Mouse (Mus musculus) adrenal gland, adult 18-20 months (tissue): ENCODE data around the gene Hsd17b13. TPM values are rescaled to one million over a fixed set of nuclear protein-coding genes. Genes with fewer than 3 reads are reported as not detected.

Source experiments
- DNase-seq, 2 experiments: peaks; one replicate each; pipeline ENCODE4 v3.0.0; 2021 to 2022; ENCODE audit warnings: low spot score in 2 of 2
- total RNA-seq, 2 experiments: library from RNA; stranded (reverse); gene quantifications; 1 replicate in 1 of 2; 2 replicates in 1 of 2; pipeline ENCODE4 v1.2.3; 2021

Hsd17b13 gene
- total RNA-seq, 2 experiments from 2014 or later, result not detected

- DNase-seq, result no peak
Measured at GRCm38 (mm10) chr5:103926398-103926797, 50.8 kb downstream of the Hsd17b13 start.

DNA sequence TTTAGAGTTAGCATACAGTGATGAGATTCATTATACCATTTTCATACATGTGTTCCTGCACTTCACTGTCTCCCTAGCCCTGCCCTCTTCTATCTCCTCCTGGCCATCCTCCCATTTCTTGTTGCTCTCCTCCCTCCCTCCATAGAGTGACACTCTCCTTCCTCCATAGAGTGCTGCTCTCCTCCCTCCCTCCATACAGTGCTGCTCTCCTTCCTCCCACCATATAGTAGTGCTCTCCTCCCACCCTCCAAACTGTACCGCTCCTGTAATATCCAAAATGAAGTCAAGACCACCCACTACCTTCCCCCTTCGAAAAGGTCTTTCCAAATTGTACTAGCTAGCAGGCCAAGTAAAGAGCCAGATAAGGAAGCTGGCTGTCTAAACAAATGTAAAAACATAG lies 53.5 kb downstream of the Hsd17b13 start:
- no peak for DNase-seq

- DNase-seq, result no peak
Measured at GRCm38 (mm10) chr5:103923101-103923500, 54.1 kb downstream of the Hsd17b13 start.

DNA sequence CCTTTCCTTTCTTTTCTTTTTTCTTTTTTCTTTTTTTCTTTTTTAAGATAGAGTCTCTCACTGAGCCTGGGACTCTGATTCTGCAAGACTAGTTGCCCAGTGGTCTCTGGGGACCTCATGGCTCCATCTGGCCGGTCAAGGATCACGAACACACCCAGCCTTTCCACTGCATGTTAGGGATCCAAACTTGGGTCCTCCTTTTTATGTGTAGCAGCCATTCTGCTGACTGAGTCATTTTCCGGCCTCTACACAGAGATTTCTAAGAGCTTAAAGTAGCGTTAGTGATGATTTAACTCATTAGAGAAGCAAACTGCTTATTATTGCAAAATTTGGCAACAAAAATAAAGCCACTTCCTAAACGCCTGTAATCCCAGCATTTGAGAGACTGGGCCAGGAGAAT lies 54.8 kb downstream of the Hsd17b13 start:
- no peak for DNase-seq

DNA sequence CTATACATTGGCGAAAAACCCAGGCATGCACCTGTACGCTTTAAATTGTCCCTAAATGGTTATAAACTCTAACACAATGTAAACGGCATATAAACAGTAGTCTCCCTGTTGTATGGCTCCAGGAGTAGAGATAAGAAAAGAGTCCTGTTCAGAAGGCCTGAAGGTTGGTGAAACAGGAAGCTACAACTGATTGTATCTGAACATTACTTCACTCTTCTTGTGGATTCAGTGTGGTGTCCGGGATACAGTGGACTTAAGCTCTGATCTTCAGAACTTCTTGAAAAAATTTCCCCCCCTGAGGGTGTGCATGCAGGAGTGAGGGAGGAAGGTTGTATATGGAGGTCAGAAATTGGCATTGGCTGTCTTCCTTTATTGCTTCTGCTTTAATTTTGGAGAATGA lies 57.7 kb downstream of the Hsd17b13 start:
- DNase-seq, result no peak

DNA sequence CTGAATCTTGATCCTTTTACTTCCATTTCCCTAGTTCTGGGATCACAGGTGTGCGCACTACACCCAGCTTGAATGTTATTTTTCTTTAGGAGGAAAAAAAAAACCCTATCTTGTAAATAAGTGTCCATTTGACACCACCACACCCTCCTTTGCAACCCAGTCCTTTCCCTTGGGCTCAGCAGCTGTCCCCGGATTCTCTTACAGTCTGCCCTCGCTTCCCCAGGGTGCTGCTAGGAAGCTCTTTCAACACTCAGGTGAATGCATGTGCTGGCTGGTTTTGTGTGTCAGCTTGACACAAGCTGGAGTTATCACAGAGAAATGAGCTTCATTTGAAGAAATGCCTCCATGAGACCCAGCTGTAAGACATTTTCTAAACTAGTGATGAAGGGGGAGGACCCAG lies 59.0 kb downstream of the Hsd17b13 start:
- DNase-seq, result no peak

- no peak for DNase-seq
Measured at GRCm38 (mm10) chr5:103917357-103917895, 59.8 kb downstream of the Hsd17b13 start.

DNA sequence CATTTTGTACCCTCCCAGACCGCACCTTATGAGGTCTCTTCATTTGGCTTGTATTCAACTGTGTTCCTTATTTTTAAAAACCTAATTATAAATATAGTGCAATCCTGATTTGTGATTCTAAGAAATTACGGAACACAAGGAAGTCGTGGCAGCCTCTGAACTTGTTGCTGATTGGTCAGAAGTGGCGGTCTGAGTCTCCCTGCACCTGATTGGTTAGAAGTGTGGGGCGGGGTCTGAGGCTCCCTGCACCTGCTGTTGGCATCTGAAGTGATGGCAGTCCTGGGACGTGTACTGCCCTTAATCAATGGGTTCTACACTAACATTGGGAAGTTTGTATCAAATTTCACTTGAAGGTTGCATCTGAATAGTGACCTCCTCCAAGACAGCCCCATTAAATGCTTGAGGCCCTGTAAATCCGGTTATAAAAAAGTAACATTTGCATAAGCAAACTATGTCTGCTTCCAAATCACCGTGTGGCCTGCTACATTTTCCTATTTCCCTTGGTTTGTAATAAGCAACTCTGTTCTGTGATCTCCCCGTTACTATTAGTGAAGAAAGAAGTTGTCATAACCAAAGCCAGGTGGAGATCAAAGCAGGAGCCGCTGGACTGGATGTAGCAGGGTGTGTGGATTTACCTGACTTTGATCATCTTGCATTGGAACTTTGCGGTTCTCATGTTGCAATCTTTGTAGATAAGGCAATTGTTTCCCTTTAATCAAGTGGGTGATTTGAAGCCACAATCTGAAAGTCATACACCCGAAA lies 60.4 kb downstream of the Hsd17b13 start:
- DNase-seq, result no peak

- DNase-seq, result no peak
Measured at GRCm38 (mm10) chr5:103914335-103915226, 62.6 kb downstream of the Hsd17b13 start.

GRCm38 (mm10) chr5:103913150-103913549 lies 64.1 kb downstream of the Hsd17b13 start:
- DNase-seq, result no peak

DNA sequence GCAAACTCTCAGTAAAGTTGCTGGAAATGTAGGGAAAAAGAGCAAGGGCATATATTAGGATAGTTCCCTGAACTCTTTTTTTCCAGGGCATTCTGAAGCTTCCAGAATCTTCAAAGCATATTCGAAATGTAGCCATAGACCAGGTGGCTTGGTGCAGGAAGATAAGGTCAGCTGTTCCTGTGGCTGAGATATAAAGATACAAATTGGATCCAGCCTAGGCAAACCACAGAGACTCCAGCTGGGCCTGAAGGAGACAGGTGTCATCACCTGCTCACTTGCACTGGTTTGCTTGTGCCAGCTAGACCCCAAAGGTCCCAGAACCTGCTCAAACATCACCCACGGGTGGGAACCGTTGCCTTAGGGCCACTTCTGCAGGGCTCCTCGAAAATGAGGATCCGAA lies 65.7 kb downstream of the Hsd17b13 start:
- no peak for DNase-seq

- peak; percentile 89 to 90 for DNase-seq
Measured at GRCm38 (mm10) chr5:103910748-103911409, 66.3 kb downstream of the Hsd17b13 start, which contains the start of gene Klhl8. TSS of gene Klhl8 (minus strand) at chr5:103911259.

DNA sequence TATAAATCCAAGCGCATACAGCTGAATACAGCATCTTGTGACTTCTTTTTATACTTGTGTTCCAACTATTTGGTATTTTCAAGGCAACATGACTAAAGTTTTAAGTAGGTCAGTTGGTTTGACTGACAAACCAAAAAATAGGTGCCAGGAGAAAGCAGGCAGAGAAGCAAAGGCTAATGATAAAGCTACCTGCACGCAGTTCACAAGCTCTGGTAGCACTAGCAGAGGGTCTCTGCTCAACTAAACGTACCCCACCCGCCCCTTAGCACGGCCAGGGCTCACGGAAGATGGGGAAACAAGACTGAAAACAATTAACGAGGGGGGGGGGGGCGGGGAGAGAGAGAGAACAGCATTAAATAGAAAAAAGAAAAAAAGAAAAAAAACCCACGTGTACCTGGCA lies 67.1 kb downstream of the Hsd17b13 start:
- no peak for DNase-seq

DNA sequence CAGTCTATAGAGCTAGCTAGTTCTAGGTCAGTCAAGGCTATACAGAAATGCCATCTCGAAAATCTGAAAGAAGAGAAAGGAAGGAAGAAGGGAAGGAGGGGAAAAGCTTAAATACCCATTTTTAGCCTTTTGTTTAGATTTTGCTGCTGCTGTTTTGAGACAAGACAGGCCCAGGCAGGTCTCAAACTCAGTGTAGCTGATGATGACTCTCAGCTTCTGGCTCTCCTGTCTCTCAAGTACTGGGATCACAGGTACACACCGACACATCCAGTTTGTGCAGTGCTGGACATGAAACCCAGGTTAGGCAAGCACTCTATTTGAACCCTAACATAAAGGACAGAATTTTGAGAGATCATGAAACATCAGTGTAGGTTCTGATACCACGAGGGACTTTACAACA lies 67.7 kb downstream of the Hsd17b13 start:
- no peak for DNase-seq

GRCm38 (mm10) chr5:103908851-103909250 lies 68.4 kb downstream of the Hsd17b13 start:
- DNase-seq, result no peak

- DNase-seq, result no peak
Measured at GRCm38 (mm10) chr5:103907844-103908243, 69.4 kb downstream of the Hsd17b13 start.

GRCm38 (mm10) chr5:103906173-103906572 lies 71.0 kb downstream of the Hsd17b13 start:
- DNase-seq, result no peak
